Mouse (Mus musculus) Patski (cell line): ENCODE measurements around the gene Mrvi1. TPM values are rescaled to one million over a fixed set of nuclear protein-coding genes. Genes with fewer than 3 reads are reported as not detected.

ENCODE experiments used
- ATAC-seq: fragments of 100-300 bp; one replicate; pipeline ENCODE4 v1.8.0; 2021
- CTCF ChIA-PET: fragments of 350-600 bp; sonication (Branson Sonifier 250); formaldehyde crosslinking; loops from one replicate; lab custom pipeline; 2022; ENCODE audit warnings: inconsistent platforms; lab: Charles Lee
- POLR2A ChIA-PET: fragments of 350-600 bp; sonication (Branson Sonifier 250); formaldehyde crosslinking; loops from one replicate; lab custom pipeline; 2022; ENCODE audit warnings: antibody characterized with exemption, inconsistent platforms; lab: Charles Lee
- DNase-seq: peaks from one replicate; pipeline ENCODE4 v3.0.0-alpha.2; 2011; ENCODE audit warnings: low read depth, low spot score
- H3K27me3 ChIP-seq: fragments of 371-371 bp; one replicate; pipeline ENCODE4 v1.5.1; 2021
- CTCF ChIP-seq: fragments of 100-300 bp; IDR thresholded peaks from one replicate; pipeline ENCODE4 v1.5.1; 2021
- in situ Hi-C: fragments of 300-500 bp; cut with MboI; formaldehyde crosslinking; loops from 3 replicates; pipeline ENCODE4 v1.11.1; 2018; ENCODE audit warnings: low pct_unique_long_range_greater_than_20kb, mixed read lengths
- polyA plus RNA-seq: library from polyadenylated mRNA; unstranded; gene quantifications from one replicate; pipeline ENCODE4 v1.2.3, GENCODE M21; 2021

Gene Mrvi1
- polyA plus RNA-seq, 1 experiment from 2014 or later: 0.51 TPM

- ChIA-PET POLR2A (interaction anchor here (1.1 kb wide), 1 partner anchor 10 kb away, joined by 3 read pairs; the partner anchor contains the start of gene Rnf141), CTCF (interaction anchor here (1.0 to 2.2 kb wide), 3 partner anchors 10 to 70 kb away, joined by 3 to 10 read pairs (median 3); partner anchors contain the start of gene Rnf141)
- ATAC-seq (no peak), DNase-seq (no peak)
- in situ Hi-C loops: no loop called here
- no peaks in the 10 kb centered on the region for H3K27me3 ChIP-seq
- TF ChIP-seq CTCF: no peak
Observed at GRCm38 (mm10) chr7:110834522-110834921, 147.7 kb downstream of the Mrvi1 start.

GRCm38 (mm10) chr7:110834018-110834417, 148.2 kb downstream of the Mrvi1 start:
- CTCF ChIA-PET: interaction anchor here (1.0 to 2.2 kb wide), 3 partner anchors 10 to 71 kb away, joined by 3 to 10 read pairs (median 3); partner anchors contain the start of gene Rnf141
- no peak for TF ChIP-seq CTCF
- ATAC-seq (no peak), DNase-seq (no peak)
- POLR2A ChIA-PET: interaction anchor here (1.1 kb wide), 1 partner anchor 10 kb away, joined by 3 read pairs; the partner anchor contains the start of gene Rnf141
- in situ Hi-C loops: no loop called here
- no peaks in the 10 kb centered on the region for H3K27me3 ChIP-seq

- in situ Hi-C loops: no loop called here
- ATAC-seq (no peak), DNase-seq (no peak)
- ChIA-PET CTCF (interaction anchor here (1.0 to 2.2 kb wide), 3 partner anchors 11 to 103 kb away, joined by 3 to 10 read pairs (median 3); partner anchors contain the start of gene Rnf141), POLR2A (no interaction called here)
- H3K27me3 ChIP-seq: no peaks in the 10 kb centered on the region
- no peak for TF ChIP-seq CTCF
Observed at GRCm38 (mm10) chr7:110833024-110833423, 149.2 kb downstream of the Mrvi1 start.

GRCm38 (mm10) chr7:110823995-110824953, 158.0 kb downstream of the Mrvi1 start:
- in situ Hi-C loops: loop anchor here (5.0 kb wide), 1 partner anchor 193 kb away; no protein-coding TSS in a partner anchor
- POLR2A ChIA-PET: no interaction called here
- no peaks in the 10 kb centered on the region for H3K27me3 ChIP-seq
- CTCF ChIA-PET: interaction anchor here (2.9 kb wide), 1 partner anchor 106 kb away, joined by 8 read pairs; no protein-coding TSS in a partner anchor
- ATAC-seq (no peak), DNase-seq (no peak)
- no peak for TF ChIP-seq CTCF

- in situ Hi-C loops: loop anchor here (5.0 kb wide), 1 partner anchor 194 kb away; no protein-coding TSS in a partner anchor
- no peaks in the 10 kb centered on the region for H3K27me3 ChIP-seq
- ChIA-PET POLR2A (no interaction called here), CTCF (interaction anchor here (2.9 kb wide), 1 partner anchor 106 kb away, joined by 8 read pairs; no protein-coding TSS in a partner anchor)
- ATAC-seq (peak; percentile 12), DNase-seq (no peak)
- no peak for TF ChIP-seq CTCF
Observed at GRCm38 (mm10) chr7:110823593-110823992, 158.7 kb downstream of the Mrvi1 start.

- DNase-seq: no peak
- no peak for TF ChIP-seq CTCF
- ChIA-PET CTCF (interaction anchor here (2.9 kb wide), 1 partner anchor 107 kb away, joined by 8 read pairs; no protein-coding TSS in a partner anchor), POLR2A (no interaction called here)
- no peak for ATAC-seq
- in situ Hi-C loops: loop anchor here (5.0 kb wide), 1 partner anchor 194 kb away; no protein-coding TSS in a partner anchor
- H3K27me3 ChIP-seq: no peaks in the 10 kb centered on the region
Observed at GRCm38 (mm10) chr7:110823076-110823475, 159.2 kb downstream of the Mrvi1 start.

- in situ Hi-C loops: loop anchor here (5.0 kb wide), 1 partner anchor 195 kb away; no protein-coding TSS in a partner anchor
Observed at GRCm38 (mm10) chr7:110822055-110822454, 160.2 kb downstream of the Mrvi1 start.

GRCm38 (mm10) chr7:110821653-110822052, 160.6 kb downstream of the Mrvi1 start:
- DNase-seq: no peak
- in situ Hi-C loops: loop anchor here (5.0 kb wide), 1 partner anchor 196 kb away; no protein-coding TSS in a partner anchor
- POLR2A ChIA-PET: no interaction called here
- CTCF ChIA-PET: interaction anchor here (1.4 to 2.2 kb wide), 2 partner anchors 20 to 109 kb away, joined by 3 to 8 read pairs; no protein-coding TSS in a partner anchor
- no peak for ATAC-seq
- no peak for TF ChIP-seq CTCF
- no peaks in the 10 kb centered on the region for H3K27me3 ChIP-seq

More at GRCm38 (mm10) chr7:110822055-110822454, 160.2 kb downstream of the Mrvi1 start:
- TF ChIP-seq CTCF: no peak
- no peak for DNase-seq
- H3K27me3 ChIP-seq: no peaks in the 10 kb centered on the region
- POLR2A ChIA-PET: no interaction called here
- no peak for ATAC-seq
- CTCF ChIA-PET: interaction anchor here (2.2 kb wide), 1 partner anchor 108 kb away, joined by 8 read pairs; no protein-coding TSS in a partner anchor

- ATAC-seq (no peak), DNase-seq (no peak)
- TF ChIP-seq CTCF: peak; percentile 53
- POLR2A ChIA-PET: no interaction called here
- no peaks in the 10 kb centered on the region for H3K27me3 ChIP-seq
- in situ Hi-C loops: loop anchor here (5.0 kb wide), 1 partner anchor 196 kb away; no protein-coding TSS in a partner anchor
- CTCF ChIA-PET: interaction anchor here (0.7 to 2.2 kb wide), 7 partner anchors 9 to 123 kb away, joined by 3 to 8 read pairs (median 3); partner anchors contain the start of gene Rnf141
Observed at GRCm38 (mm10) chr7:110821068-110821467, 161.2 kb downstream of the Mrvi1 start.

GRCm38 (mm10) chr7:110818787-110819350, 163.4 kb downstream of the Mrvi1 start:
- DNase-seq (no peak), ATAC-seq (no peak)
- no peak for TF ChIP-seq CTCF
- H3K27me3 ChIP-seq: no peaks in the 10 kb centered on the region
- ChIA-PET CTCF (no interaction called here), POLR2A (no interaction called here)
- in situ Hi-C loops: no loop called here

Other genes starting within 250 kb of the Mrvi1 start
- 59.3 TPM for gene Ampd3, start 214.3 kb downstream of the Mrvi1 start, polyA plus RNA-seq
- gene Rnf141, start 138.0 kb downstream of the Mrvi1 start, polyA plus RNA-seq: 19.7 TPM
- not detected for gene Lyve1, start 119.2 kb downstream of the Mrvi1 start, polyA plus RNA-seq
- 44.1 TPM for gene Ctr9, start 46.5 kb upstream of the Mrvi1 start, polyA plus RNA-seq
- gene Eif4g2, start 100.6 kb upstream of the Mrvi1 start, polyA plus RNA-seq: 616 TPM